Mouse (Mus musculus): Measurements from ENCODE around the gene Rasgrp4. TPM values are rescaled to one million over a fixed set of nuclear protein-coding genes. Genes with fewer than 3 reads are reported as not detected.
"Not testable (repeated sequence)": the region's sequence is repeated elsewhere in the genome, so short reads cannot be mapped to it uniquely, and the experiment has no call there.

Rasgrp4 gene
- polyA plus RNA-seq, 1 experiment from 2014 or later = 0.47 TPM

DNA sequence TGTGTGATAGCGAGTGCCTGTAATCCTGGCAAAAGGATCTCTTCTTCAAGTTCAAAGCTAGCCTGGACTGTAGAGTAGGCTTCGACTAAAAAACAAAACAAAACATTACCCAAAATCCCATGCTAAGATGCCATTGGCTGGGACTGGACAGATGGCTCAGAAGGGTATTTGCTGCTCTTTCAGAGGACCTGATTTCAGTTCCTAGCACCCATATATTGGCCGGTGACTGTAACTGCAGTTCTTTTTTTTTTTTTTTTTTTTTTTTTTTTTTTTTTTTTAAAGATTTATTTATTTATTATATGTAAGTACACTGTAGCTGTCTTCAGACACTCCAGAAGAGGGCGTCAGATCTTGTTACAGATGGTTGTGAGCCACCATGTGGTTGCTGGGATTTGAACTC, 4.6 kb downstream of the Rasgrp4 start:
- 91% methylated on average over 3 of the region's 4 CpGs for WGBS
- not testable (repeated sequence) for H3K4me1 ChIP-seq (ENCODE audit: control insufficient read depth, insufficient read depth, low read length); H3K9me3 ChIP-seq (replicated peaks; ENCODE audit: control insufficient read depth, low read length); H3K9ac ChIP-seq (ENCODE audit: low read length); H3K4me2 ChIP-seq (ENCODE audit: low read length); H3K27ac ChIP-seq (ENCODE audit: low read depth, low read length); ATAC-seq; DNase-seq (ENCODE audit: low spot score); H3K27me3 ChIP-seq (replicated peaks; ENCODE audit: control insufficient read depth, insufficient read depth, low read length); H3K4me3 ChIP-seq (ENCODE audit: low read depth, low read length); H3K36me3 ChIP-seq (ENCODE audit: control insufficient read depth, insufficient read depth, low read length)

GRCm38 (mm10) chr7:29141416-29141815, 6.8 kb downstream of the Rasgrp4 start:
- no peak for DNase-seq (ENCODE audit: low spot score)
- no peaks in the 10 kb centered on the region for H3K9me3 ChIP-seq (replicated peaks; ENCODE audit: control insufficient read depth, low read length)
- 85% methylated on average over 8 of the region's 8 CpGs for WGBS
- H3K27me3 ChIP-seq (replicated peaks; ENCODE audit: control insufficient read depth, insufficient read depth, low read length) = no peaks in the 10 kb centered on the region
- no peak for ATAC-seq
- H3K4me1 ChIP-seq (ENCODE audit: control insufficient read depth, insufficient read depth, low read length) = no peaks in the 10 kb centered on the region
- H3K27ac ChIP-seq (ENCODE audit: low read depth, low read length) = no peak overlapping the region
- no peak overlapping the region for H3K4me3 ChIP-seq (ENCODE audit: low read depth, low read length)
- no peak overlapping the region for H3K9ac ChIP-seq (ENCODE audit: low read length)
- H3K4me2 ChIP-seq (ENCODE audit: low read length) = no peak overlapping the region
- no peaks in the 10 kb centered on the region for H3K36me3 ChIP-seq (ENCODE audit: control insufficient read depth, insufficient read depth, low read length)

DNA sequence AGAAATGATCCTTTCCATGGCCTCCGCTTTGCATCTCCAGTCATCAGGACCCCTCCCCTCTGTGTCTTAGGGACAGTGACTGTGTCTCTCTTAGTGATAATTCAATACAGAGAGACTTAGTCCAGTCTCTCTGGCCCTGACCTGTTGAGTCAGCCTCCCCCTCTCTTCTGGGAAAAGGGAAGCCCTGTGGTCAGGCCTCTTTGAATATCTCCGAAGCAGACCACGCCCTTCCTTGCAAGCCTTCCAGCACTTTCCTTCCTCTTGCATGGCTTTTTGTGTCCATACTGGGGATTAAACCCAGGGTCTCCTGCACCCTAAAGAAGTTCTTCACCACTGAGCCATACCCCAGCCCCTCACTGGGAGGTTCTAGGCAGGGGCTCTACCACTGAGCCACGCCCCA, 9.4 kb downstream of the Rasgrp4 start:
- Histone ChIP-seq H3K27ac (ENCODE audit: low read depth, low read length) (no peak overlapping the region), H3K9me3 (replicated peaks; ENCODE audit: control insufficient read depth, low read length) (no peaks in the 10 kb centered on the region), H3K4me1 (ENCODE audit: control insufficient read depth, insufficient read depth, low read length) (no peaks in the 10 kb centered on the region), H3K4me2 (ENCODE audit: low read length) (no peak overlapping the region), H3K9ac (ENCODE audit: low read length) (no peak overlapping the region), H3K27me3 (replicated peaks; ENCODE audit: control insufficient read depth, insufficient read depth, low read length) (no peaks in the 10 kb centered on the region), H3K36me3 (ENCODE audit: control insufficient read depth, insufficient read depth, low read length) (no peaks in the 10 kb centered on the region), H3K4me3 (ENCODE audit: low read depth, low read length) (no peak overlapping the region)
- no peak for ATAC-seq
- 90% methylated on average over 4 of the region's 4 CpGs for WGBS
- no peak for DNase-seq (ENCODE audit: low spot score)

- WGBS = 90% methylated on average over 7 of the region's 7 CpGs
- Histone ChIP-seq H3K27me3 (replicated peaks; ENCODE audit: control insufficient read depth, insufficient read depth, low read length) (no peaks in the 10 kb centered on the region), H3K9me3 (replicated peaks; ENCODE audit: control insufficient read depth, low read length) (no peaks in the 10 kb centered on the region), H3K4me3 (ENCODE audit: low read depth, low read length) (no peak overlapping the region), H3K4me2 (ENCODE audit: low read length) (no peak overlapping the region), H3K4me1 (ENCODE audit: control insufficient read depth, insufficient read depth, low read length) (no peaks in the 10 kb centered on the region), H3K9ac (ENCODE audit: low read length) (no peak overlapping the region), H3K27ac (ENCODE audit: low read depth, low read length) (no peak overlapping the region), H3K36me3 (ENCODE audit: control insufficient read depth, insufficient read depth, low read length) (no peaks in the 10 kb centered on the region)
- DNase-seq (ENCODE audit: low spot score) (no peak), ATAC-seq (no peak)
These were observed 12.1 kb downstream of the Rasgrp4 start for GRCm38 (mm10) chr7:29146625-29147367.

DNA sequence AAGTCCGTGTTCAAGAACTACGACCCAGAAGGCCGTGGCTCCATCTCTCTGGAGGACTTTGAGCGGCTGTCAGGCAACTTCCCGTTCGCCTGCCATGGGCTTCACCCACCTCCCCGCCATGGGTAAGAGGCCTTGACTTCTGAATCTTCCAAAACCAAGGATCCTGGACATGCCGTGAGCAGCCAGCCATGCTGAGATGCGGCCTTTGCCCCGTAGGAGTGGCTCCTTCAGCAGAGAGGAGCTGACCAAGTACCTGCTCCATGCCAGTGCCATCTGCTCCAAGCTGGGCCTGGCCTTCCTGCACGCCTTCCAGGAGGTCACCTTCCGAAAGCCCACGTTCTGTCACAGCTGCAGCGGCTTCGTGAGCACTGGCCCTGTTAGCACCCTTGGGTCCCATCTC, 14.1 kb downstream of the Rasgrp4 start:
- WGBS = 93% methylated on average over 15 of the region's 15 CpGs
- Histone ChIP-seq H3K27ac (ENCODE audit: low read depth, low read length) (no peak overlapping the region), H3K4me2 (ENCODE audit: low read length) (no peak overlapping the region), H3K9ac (ENCODE audit: low read length) (no peak overlapping the region), H3K36me3 (ENCODE audit: control insufficient read depth, insufficient read depth, low read length) (no peaks in the 10 kb centered on the region), H3K27me3 (replicated peaks; ENCODE audit: control insufficient read depth, insufficient read depth, low read length) (no peaks in the 10 kb centered on the region), H3K9me3 (replicated peaks; ENCODE audit: control insufficient read depth, low read length) (no peaks in the 10 kb centered on the region), H3K4me1 (ENCODE audit: control insufficient read depth, insufficient read depth, low read length) (no peaks in the 10 kb centered on the region), H3K4me3 (ENCODE audit: low read depth, low read length) (no peak overlapping the region)
- DNase-seq (ENCODE audit: low spot score) (no peak), ATAC-seq (no peak)

GRCm38 (mm10) chr7:29151486-29151885, 16.8 kb downstream of the Rasgrp4 start:
- ATAC-seq (no peak), DNase-seq (ENCODE audit: low spot score) (no peak)
- no peaks in the 10 kb centered on the region for H3K4me1 ChIP-seq (ENCODE audit: control insufficient read depth, insufficient read depth, low read length)
- no peak overlapping the region for H3K9ac ChIP-seq (ENCODE audit: low read length)
- no peaks in the 10 kb centered on the region for H3K9me3 ChIP-seq (replicated peaks; ENCODE audit: control insufficient read depth, low read length)
- 68% methylated on average over 10 of the region's 10 CpGs for WGBS
- no peak overlapping the region for H3K4me2 ChIP-seq (ENCODE audit: low read length)
- no peaks in the 10 kb centered on the region for H3K27me3 ChIP-seq (replicated peaks; ENCODE audit: control insufficient read depth, insufficient read depth, low read length)
- no peaks in the 10 kb centered on the region for H3K36me3 ChIP-seq (ENCODE audit: control insufficient read depth, insufficient read depth, low read length)
- H3K4me3 ChIP-seq (ENCODE audit: low read depth, low read length) = no peak overlapping the region
- H3K27ac ChIP-seq (ENCODE audit: low read depth, low read length) = no peak overlapping the region

GRCm38 (mm10) chr7:29154018-29154720, 19.5 kb downstream of the Rasgrp4 start:
- no peak overlapping the region for H3K27ac ChIP-seq (ENCODE audit: low read depth, low read length)
- H3K27me3 ChIP-seq (replicated peaks; ENCODE audit: control insufficient read depth, insufficient read depth, low read length) = 0 out of 2 replicates have a peak, but pooled peaks cover 7% of the 10 kb centered on the region
- no peaks in the 10 kb centered on the region for H3K4me1 ChIP-seq (ENCODE audit: control insufficient read depth, insufficient read depth, low read length)
- ATAC-seq (no peak), DNase-seq (ENCODE audit: low spot score) (no peak)
- H3K4me3 ChIP-seq (ENCODE audit: low read depth, low read length) = no peak overlapping the region
- H3K9ac ChIP-seq (ENCODE audit: low read length) = no peak overlapping the region
- 96% methylated on average over 14 of the region's 14 CpGs for WGBS
- no peaks in the 10 kb centered on the region for H3K36me3 ChIP-seq (ENCODE audit: control insufficient read depth, insufficient read depth, low read length)
- H3K9me3 ChIP-seq (replicated peaks; ENCODE audit: control insufficient read depth, low read length) = no peaks in the 10 kb centered on the region
- no peak overlapping the region for H3K4me2 ChIP-seq (ENCODE audit: low read length)

DNA sequence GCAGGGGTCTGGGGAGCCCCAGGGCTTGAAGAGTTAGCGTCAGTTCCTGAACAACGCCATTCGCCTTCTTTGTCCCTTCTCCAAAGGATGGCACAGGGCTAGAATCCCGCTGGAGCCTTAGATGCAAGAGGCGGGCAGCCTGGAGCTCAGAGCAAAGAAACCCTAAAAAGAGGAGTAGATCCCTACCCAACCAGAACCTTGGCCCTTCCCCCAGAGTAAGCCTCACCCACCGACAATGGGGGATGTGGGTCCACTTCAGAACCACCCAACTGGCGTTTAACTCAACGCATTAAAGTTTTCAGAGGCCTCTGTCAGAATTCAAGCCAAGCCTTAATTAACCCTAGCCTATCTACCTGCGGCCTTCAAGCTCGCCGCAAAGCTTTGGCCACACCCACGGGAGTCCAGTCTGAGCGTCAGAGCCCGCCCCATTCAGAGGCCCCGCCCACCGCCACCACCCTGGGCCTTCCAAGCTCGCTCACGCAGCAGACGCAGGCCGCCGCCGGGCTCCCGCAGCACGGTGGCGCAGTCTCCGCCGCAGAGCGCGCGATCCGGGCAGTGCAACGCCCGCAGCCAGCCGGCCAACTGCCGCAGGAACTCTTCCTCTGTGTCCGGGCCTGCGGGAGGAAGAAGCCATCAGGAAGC, 20.7 kb downstream of the Rasgrp4 start:
- H3K27ac ChIP-seq (ENCODE audit: low read depth, low read length) = peak overlapping the region; percentile 89
- 0 out of 2 replicates have a peak, but pooled peaks cover 7% of the 10 kb centered on the region for H3K27me3 ChIP-seq (replicated peaks; ENCODE audit: control insufficient read depth, insufficient read depth, low read length)
- ATAC-seq (peak; percentile 93), DNase-seq (ENCODE audit: low spot score) (peak; percentile 90)
- no peaks in the 10 kb centered on the region for H3K4me1 ChIP-seq (ENCODE audit: control insufficient read depth, insufficient read depth, low read length)
- 8% methylated on average over 37 of the region's 37 CpGs for WGBS
- no peaks in the 10 kb centered on the region for H3K9me3 ChIP-seq (replicated peaks; ENCODE audit: control insufficient read depth, low read length)
- peak overlapping the region; percentile 77 for H3K9ac ChIP-seq (ENCODE audit: low read length)
- H3K4me3 ChIP-seq (ENCODE audit: low read depth, low read length) = peak overlapping the region; percentile 76
- H3K36me3 ChIP-seq (ENCODE audit: control insufficient read depth, insufficient read depth, low read length) = no peaks in the 10 kb centered on the region
- peak overlapping the region; percentile 92 for H3K4me2 ChIP-seq (ENCODE audit: low read length)
